Comparison of ENCODE assay signal across 25 mouse cellular contexts in genomic region chr14:52006771-52007170, GRCm38 (mm10). TPM values are rescaled to one million over a fixed set of nuclear protein-coding genes. Genes with fewer than 3 reads are reported as not detected.
DNase-seq lines count a peak whose midpoint lies in the region; ATAC-seq and TF ChIP-seq lines count a peak whose summit lies in the region.
"Had no signal": no experiment of that assay in that cellular context is flagged by ENCODE, and none has a peak within 500 bp of the region (broad histone marks: within the 10 kb centered on the region; RNA-seq: fewer than 3 reads in every experiment).

No protein-coding gene starts in this region.

- H3K4me3 ChIP-seq in heart, embryonic 10.5 days: no peak overlapping the region
- no peak overlapping the region for H3K4me3 ChIP-seq in midbrain, embryonic 11.5 days (ENCODE audit: low read depth, low read length)
- H3K4me3 ChIP-seq in midbrain, embryonic 16.5 days (ENCODE audit: low read depth, low read length): no peak overlapping the region
- H3K4me3 ChIP-seq in ES-E14 (ENCODE audit: insufficient read depth in 1 of 2, low read depth in 1 of 2, low read length in 2 of 2, poor library complexity in 1 of 2, severe bottlenecking in 1 of 2): peak overlapping the region in 1 of 2 experiments; percentile 13; a peak in 1 of 4 replicates
- H3K4me3 ChIP-seq: midbrain, embryonic 12.5 days; neural tube, embryonic 12.5 days; stomach, embryonic 15.5 days had no signal

- no peaks in the 10 kb centered on the region for H3K9me3 ChIP-seq in heart, embryonic 10.5 days
- no peaks in the 10 kb centered on the region for H3K9me3 ChIP-seq in midbrain, embryonic 11.5 days (ENCODE audit: control insufficient read depth, low read length)
- H3K9me3 ChIP-seq in midbrain, embryonic 16.5 days (replicated peaks; ENCODE audit: control insufficient read depth, low read length, poor library complexity, severe bottlenecking): no peaks in the 10 kb centered on the region
- H3K9me3 ChIP-seq in ES-E14 (ENCODE audit: control insufficient read depth, insufficient read depth, low read depth, low read length): no peaks in the 10 kb centered on the region
- H3K9me3 ChIP-seq: midbrain, embryonic 12.5 days; neural tube, embryonic 12.5 days; stomach, embryonic 15.5 days had no signal

- in situ Hi-C loops in ES-E14 (cut with MboI; ENCODE audit: low sequenced_read_pairs in 2 of 2, unreplicated experiment in 2 of 2): loop anchor here in 1 of 2 experiments (25.0 kb wide), 1 partner anchor 94 kb away; the partner anchor contains the start of genes Ndrg2, Rnase13 and Tppp2

- H3K4me2 ChIP-seq in midbrain, embryonic 11.5 days: no peak overlapping the region
- no peak overlapping the region for H3K4me2 ChIP-seq in midbrain, embryonic 16.5 days (ENCODE audit: low read length)
- H3K4me2 ChIP-seq: neural tube, embryonic 12.5 days; stomach, embryonic 15.5 days had no signal

- H3K9ac ChIP-seq in midbrain, embryonic 11.5 days (ENCODE audit: low read length): no peak overlapping the region
- no peak overlapping the region for H3K9ac ChIP-seq in midbrain, embryonic 16.5 days (ENCODE audit: low read depth, low read length)
- 0 out of 2 replicates have a peak overlapping the region, but pooled peaks have one; percentile 6 for H3K9ac ChIP-seq in ES-E14 (ENCODE audit: insufficient read depth, low read depth, low read length, poor library complexity, severe bottlenecking)
- H3K9ac ChIP-seq: neural tube, embryonic 12.5 days; stomach, embryonic 15.5 days had no signal

- peak overlapping the region; percentile 69 for H3K27ac ChIP-seq in heart, embryonic 10.5 days
- no peak overlapping the region for H3K27ac ChIP-seq in midbrain, embryonic 11.5 days (ENCODE audit: low read depth, low read length)
- no peak overlapping the region for H3K27ac ChIP-seq in midbrain, embryonic 16.5 days (ENCODE audit: low read length)
- H3K27ac ChIP-seq in ES-E14 (ENCODE audit: insufficient read depth, low read depth, low read length, poor library complexity, severe bottlenecking): no peak overlapping the region
- H3K27ac ChIP-seq: midbrain, embryonic 12.5 days; neural tube, embryonic 12.5 days; stomach, embryonic 15.5 days had no signal

- 94% methylated on average over 23 of the region's 23 CpGs for WGBS in heart, embryonic 10.5 days
- 93% methylated on average over 23 of the region's 23 CpGs for WGBS in midbrain, embryonic 11.5 days
- WGBS in midbrain, embryonic 16.5 days: 93% methylated on average over 22 of the region's 23 CpGs

- ATAC-seq in midbrain, embryonic 11.5 days (ENCODE audit: low FRiP score): no peak
- no peak for ATAC-seq in midbrain, embryonic 16.5 days
- ATAC-seq: hindbrain, embryonic 16.5 days; intestine, postnatal 0 days had no signal

- H3K36me3 ChIP-seq in heart, embryonic 10.5 days: peaks cover 74% of the 10 kb centered on the region
- peaks cover 37% of the 10 kb centered on the region for H3K36me3 ChIP-seq in midbrain, embryonic 11.5 days (ENCODE audit: control insufficient read depth, insufficient read depth, low read length)
- peaks cover 26% of the 10 kb centered on the region for H3K36me3 ChIP-seq in midbrain, embryonic 16.5 days (ENCODE audit: control insufficient read depth, insufficient read depth, low read length)
- peaks cover 46% of the 10 kb centered on the region for H3K36me3 ChIP-seq in ES-E14 (ENCODE audit: control insufficient read depth, insufficient read depth, low read length, poor library complexity, severe bottlenecking)

- H3K4me1 ChIP-seq in heart, embryonic 10.5 days: peaks cover 75% of the 10 kb centered on the region
- peaks cover 59% of the 10 kb centered on the region for H3K4me1 ChIP-seq in midbrain, embryonic 11.5 days (ENCODE audit: control insufficient read depth, insufficient read depth, low read length)
- H3K4me1 ChIP-seq in midbrain, embryonic 16.5 days (ENCODE audit: control insufficient read depth, insufficient read depth, low read length): peaks cover 65% of the 10 kb centered on the region
- H3K4me1 ChIP-seq in ES-E14 (ENCODE audit: control insufficient read depth in 2 of 2, insufficient read depth in 2 of 2, low read length in 2 of 2, poor library complexity in 1 of 2): peaks cover 6 to 14% of the 10 kb centered on the region in 2 experiments; a peak in 3 of 4 replicates

- H3K27me3 ChIP-seq in heart, embryonic 10.5 days (ENCODE audit: insufficient read depth, poor library complexity, severe bottlenecking): no peaks in the 10 kb centered on the region
- H3K27me3 ChIP-seq in midbrain, embryonic 11.5 days (ENCODE audit: control insufficient read depth, insufficient read depth, low read length): no peaks in the 10 kb centered on the region
- no peaks in the 10 kb centered on the region for H3K27me3 ChIP-seq in midbrain, embryonic 16.5 days (ENCODE audit: control insufficient read depth, insufficient read depth, low read depth, low read length)
- H3K27me3 ChIP-seq: CH12.LX; midbrain, embryonic 12.5 days; neural tube, embryonic 12.5 days; stomach, embryonic 15.5 days had no signal

- intact Hi-C loops in heart, postnatal 25 days (cut with DNase I): loop anchor here (5.0 kb wide), 1 partner anchor 74 kb away; no protein-coding TSS in a partner anchor

- DNase-seq in cerebellum, adult 9-10 months: peak; percentile 47
- no peak for DNase-seq in cerebellum, postnatal 36 days
- DNase-seq in heart, embryonic 10.5 days (ENCODE audit: low spot score): no peak
- no peak for DNase-seq in heart, postnatal 25 days (ENCODE audit: low spot score)
- peak; percentile 82 for DNase-seq in midbrain, embryonic 11.5 days (ENCODE audit: low spot score, missing footprints)
- no peak for DNase-seq in ES-E14 (ENCODE audit: low read depth, low spot score)
- DNase-seq in natural killer cell, adult 2 months (ENCODE audit: low spot score in 2 of 2): no peak
- DNase-seq: cerebellum, postnatal 25 days; gastrocnemius, postnatal 25 days; heart, postnatal 36 days; liver; lung, adult 2 months; lung, postnatal 4 days had no signal

TF ChIP-seq in ES-E14, 5 proteins besides CTCF, POLR2A, EP300 and RAD21:
- TF ChIP-seq HCFC1 (IDR thresholded peaks at IDR 0.05; ENCODE audit: borderline replicate concordance, insufficient read depth, low read length): no peak
- TF ChIP-seq CHD2 (IDR thresholded peaks at IDR 0.05; ENCODE audit: low read depth, low read length): no peak
- TF ChIP-seq ZNF384 (IDR thresholded peaks at IDR 0.05; ENCODE audit: low read depth, low read length): no peak
- no peak for TF ChIP-seq ZC3H11A (IDR thresholded peaks at IDR 0.05; ENCODE audit: borderline replicate concordance, low read depth, low read length)

RNA-seq across cellular contexts. Expression of gene Tmem253, which starts 8.7 kb away (rescaled TPM):
- polyA plus RNA-seq in heart, embryonic 10.5 days (2016; fragmentation: Nextera tagmentation; extraction: Ambion mirVana): 0.27 and 0.57 TPM in 2 replicates
- 1 to 10 TPM; 3.3 to 3.9 TPM for total RNA-seq in heart, postnatal 25 days (2021)
- 1.0 and 1.5 TPM in 2 replicates for polyA plus RNA-seq in midbrain, embryonic 11.5 days (2014; fragmentation: Nextera tagmentation; extraction: Ambion mirVana)
- 0.16 and 1.0 TPM in 2 replicates for polyA plus RNA-seq in midbrain, embryonic 16.5 days (2015; fragmentation: Nextera tagmentation; extraction: Ambion mirVana)
- total RNA-seq in ES-E14 (2012; rRNA removed): 3.6 and 7.7 TPM in 2 replicates

RNA-seq across cellular contexts. Expression of gene Zfp219, which starts 13.8 kb away (rescaled TPM):
- polyA plus RNA-seq in heart, embryonic 10.5 days (2016; fragmentation: Nextera tagmentation; extraction: Ambion mirVana): 21.5 and 31.1 TPM in 2 replicates
- 10 to 100 TPM; 24.8 to 29.0 TPM for total RNA-seq in heart, postnatal 25 days (2021)
- polyA plus RNA-seq in midbrain, embryonic 11.5 days (2014; fragmentation: Nextera tagmentation; extraction: Ambion mirVana): 91.9 and 110 TPM in 2 replicates
- 30.3 and 33.6 TPM in 2 replicates for polyA plus RNA-seq in midbrain, embryonic 16.5 days (2015; fragmentation: Nextera tagmentation; extraction: Ambion mirVana)
- 59.5 and 98.0 TPM in 2 replicates for total RNA-seq in ES-E14 (2012; rRNA removed)

RNA-seq across cellular contexts. Expression of gene Arhgef40, which starts 22.3 kb away (rescaled TPM):
- polyA plus RNA-seq in heart, embryonic 10.5 days (2016; fragmentation: Nextera tagmentation; extraction: Ambion mirVana): 72.3 and 86.4 TPM in 2 replicates
- 10 to 100 TPM; 31.2 to 41.2 TPM for total RNA-seq in heart, postnatal 25 days (2021)
- 50.4 and 52.8 TPM in 2 replicates for polyA plus RNA-seq in midbrain, embryonic 11.5 days (2014; fragmentation: Nextera tagmentation; extraction: Ambion mirVana)
- polyA plus RNA-seq in midbrain, embryonic 16.5 days (2015; fragmentation: Nextera tagmentation; extraction: Ambion mirVana): 78.0 and 79.7 TPM in 2 replicates
- 10.1 and 14.0 TPM in 2 replicates for total RNA-seq in ES-E14 (2012; rRNA removed)

RNA-seq across cellular contexts. Expression of gene Olfr221, which starts 35.5 kb away (rescaled TPM):
- not detected in 2 replicates for polyA plus RNA-seq in heart, embryonic 10.5 days (2016; fragmentation: Nextera tagmentation; extraction: Ambion mirVana)
- not detected for total RNA-seq in heart, postnatal 25 days (2021)
- not detected in 2 replicates for polyA plus RNA-seq in midbrain, embryonic 11.5 days (2014; fragmentation: Nextera tagmentation; extraction: Ambion mirVana)
- not detected in 2 replicates for polyA plus RNA-seq in midbrain, embryonic 16.5 days (2015; fragmentation: Nextera tagmentation; extraction: Ambion mirVana)
- total RNA-seq in ES-E14 (2012; rRNA removed): not detected in 2 replicates
- total RNA-seq: adrenal gland, postnatal 4 days; CH12.LX; gastrocnemius, postnatal 25 days; heart, postnatal 36 days; layer of hippocampus, postnatal 25 days; left cerebral cortex, postnatal 25 days had no signal
- polyA plus RNA-seq: hindbrain, embryonic 16.5 days; intestine, postnatal 0 days; kidney, embryonic 16.5 days; lung, adult 2 months; midbrain, embryonic 12.5 days; neural tube, embryonic 12.5 days; spleen, adult 2 months; stomach, embryonic 15.5 days had no signal

Comparison
In these comparisons a context has a peak if more than half of its experiments do, and no peak if none do; other contexts are left out.
1. DNase-seq: peak in cerebellum, adult 9-10 months (single experiment) and midbrain, embryonic 11.5 days (single experiment); none in cerebellum, postnatal 36 days (0 of 2), heart, embryonic 10.5 days (single experiment), heart, postnatal 25 days (single experiment), ES-E14 (single experiment) and natural killer cell, adult 2 months (0 of 2).